22 mouse cellular contexts compared by ENCODE assay signal in genomic region chr2:15347946-15348345, GRCm38 (mm10).
"Had no signal": no experiment of that assay in that cellular context is flagged by ENCODE, and none has a peak within 500 bp of the region (broad histone marks: within the 10 kb centered on the region; RNA-seq: fewer than 3 reads in every experiment).

No protein-coding gene starts in this region.

- H3K9me3 ChIP-seq: heart, embryonic 10.5 days; heart, embryonic 13.5 days; heart, embryonic 15.5 days; hindbrain, embryonic 13.5 days; hindbrain, embryonic 15.5 days; limb, embryonic 10.5 days; limb, embryonic 12.5 days had no signal

- H3K4me1 ChIP-seq: heart, embryonic 10.5 days; heart, embryonic 13.5 days; heart, embryonic 15.5 days; hindbrain, embryonic 13.5 days; hindbrain, embryonic 15.5 days; limb, embryonic 10.5 days; limb, embryonic 12.5 days had no signal

- ATAC-seq: hindbrain, postnatal 0 days; intestine, embryonic 16.5 days had no signal

- H3K4me2 ChIP-seq: heart, embryonic 13.5 days; heart, embryonic 15.5 days; hindbrain, embryonic 13.5 days; hindbrain, embryonic 15.5 days; limb, embryonic 12.5 days had no signal

- H3K36me3 ChIP-seq: heart, embryonic 10.5 days; heart, embryonic 13.5 days; heart, embryonic 15.5 days; hindbrain, embryonic 13.5 days; hindbrain, embryonic 15.5 days; limb, embryonic 10.5 days; limb, embryonic 12.5 days had no signal

- H3K9ac ChIP-seq: heart, embryonic 13.5 days; heart, embryonic 15.5 days; hindbrain, embryonic 13.5 days; hindbrain, embryonic 15.5 days; limb, embryonic 12.5 days had no signal

- H3K27me3 ChIP-seq: heart, embryonic 13.5 days; heart, embryonic 15.5 days; hindbrain, embryonic 13.5 days; hindbrain, embryonic 15.5 days; limb, embryonic 12.5 days had no signal

- H3K4me3 ChIP-seq: gastrocnemius, adult 2 months; heart, embryonic 10.5 days; heart, embryonic 13.5 days; heart, embryonic 15.5 days; hindbrain, embryonic 13.5 days; hindbrain, embryonic 15.5 days; layer of hippocampus, adult 2 months; left cerebral cortex, adult 2 months; limb, embryonic 10.5 days; limb, embryonic 12.5 days had no signal

- H3K27ac ChIP-seq: gastrocnemius, adult 2 months; heart, embryonic 10.5 days; heart, embryonic 13.5 days; heart, embryonic 15.5 days; hindbrain, embryonic 13.5 days; hindbrain, embryonic 15.5 days; hindbrain, postnatal 0 days; layer of hippocampus, adult 2 months; left cerebral cortex, adult 2 months; limb, embryonic 10.5 days; limb, embryonic 12.5 days had no signal

- DNase-seq: gastrocnemius, adult 2 months; gastrocnemius, postnatal 10 days; gastrocnemius, postnatal 25 days; heart, adult 18-20 months; heart, postnatal 14 days; heart, postnatal 36 days; kidney, adult 11 months; kidney, adult 2 months; kidney, postnatal 10 days; kidney, postnatal 25 days; kidney, postnatal 4 days had no signal
